Mouse (Mus musculus): ENCODE measurements around the gene Ptprt.
A peak's percentile ranks its signal among the peaks of the same experiment; 100 is the strongest.

Ptprt gene

GRCm38 (mm10) chr2:162591388-162591787, 69.6 kb downstream of the Ptprt start:
- no peak for DNase-seq (ENCODE audit: low read depth, low spot score)

DNA sequence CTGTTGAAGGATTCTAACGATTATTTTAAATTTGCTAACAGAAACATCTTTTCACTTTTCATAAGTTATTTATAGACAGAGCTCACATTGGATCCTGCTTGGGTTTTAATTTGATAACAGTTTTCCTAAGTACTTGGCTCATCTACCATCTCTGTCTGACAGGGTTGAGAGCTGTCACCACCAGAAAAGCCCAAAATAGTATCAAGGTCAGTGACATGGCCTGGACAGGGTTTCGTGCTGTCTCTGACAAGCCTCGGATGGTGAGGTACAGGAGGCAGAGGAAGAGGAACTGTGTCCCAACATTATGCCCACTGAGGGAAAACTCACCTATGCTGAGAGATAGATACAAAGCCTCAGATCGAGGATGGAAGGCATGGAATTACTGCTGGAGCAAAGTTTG, 79.3 kb downstream of the Ptprt start:
- no peak for DNase-seq (ENCODE audit: low read depth, low spot score)

- no peak for DNase-seq (ENCODE audit: low read depth, low spot score)
These were observed 83.1 kb downstream of the Ptprt start for GRCm38 (mm10) chr2:162577819-162578218.

GRCm38 (mm10) chr2:162572851-162573250, 88.1 kb downstream of the Ptprt start:
- no peak for DNase-seq (ENCODE audit: low read depth, low spot score)

- DNase-seq (ENCODE audit: low read depth, low spot score), result peak; percentile 63
These were observed 89.9 kb downstream of the Ptprt start for GRCm38 (mm10) chr2:162571037-162571436.

DNA sequence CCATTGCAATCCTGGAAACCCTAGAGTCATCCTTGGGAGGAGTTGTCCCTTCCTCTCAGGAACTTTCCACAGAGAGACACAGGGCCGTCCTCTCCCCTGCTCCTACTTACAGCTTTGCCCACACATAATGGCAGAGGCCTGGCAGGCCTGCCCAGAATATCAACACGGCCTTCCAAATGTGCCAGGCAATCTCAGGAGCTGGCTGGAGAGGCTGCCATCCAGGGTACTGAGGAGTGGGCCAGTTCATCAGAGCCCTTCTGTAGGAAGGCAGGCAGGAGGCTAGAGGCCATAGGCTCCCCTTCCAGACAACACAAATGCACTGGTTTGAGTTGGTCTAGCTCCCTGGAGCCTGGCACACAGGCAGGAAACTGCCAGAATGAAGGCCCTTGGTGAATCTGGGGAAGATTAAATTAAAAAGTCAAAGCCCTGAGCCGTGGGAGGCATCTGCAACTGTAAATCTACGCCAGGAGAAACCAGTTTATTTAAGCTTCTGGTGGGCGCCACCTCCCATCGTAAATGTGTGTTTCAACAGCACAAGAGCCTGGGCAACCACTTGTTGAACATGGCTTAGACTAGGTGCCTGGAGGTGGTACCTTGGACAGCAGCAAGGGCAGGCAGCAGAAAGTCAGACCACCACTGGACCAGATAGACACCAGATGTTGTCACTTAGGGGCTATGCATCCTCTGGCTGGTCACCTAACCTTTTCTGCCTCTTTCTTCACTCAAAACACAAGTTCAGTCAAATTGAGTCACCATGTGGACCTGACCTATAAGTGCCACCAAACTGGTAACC, 92.4 kb downstream of the Ptprt start:
- DNase-seq (ENCODE audit: low read depth, low spot score), result peak; percentile 66

DNA sequence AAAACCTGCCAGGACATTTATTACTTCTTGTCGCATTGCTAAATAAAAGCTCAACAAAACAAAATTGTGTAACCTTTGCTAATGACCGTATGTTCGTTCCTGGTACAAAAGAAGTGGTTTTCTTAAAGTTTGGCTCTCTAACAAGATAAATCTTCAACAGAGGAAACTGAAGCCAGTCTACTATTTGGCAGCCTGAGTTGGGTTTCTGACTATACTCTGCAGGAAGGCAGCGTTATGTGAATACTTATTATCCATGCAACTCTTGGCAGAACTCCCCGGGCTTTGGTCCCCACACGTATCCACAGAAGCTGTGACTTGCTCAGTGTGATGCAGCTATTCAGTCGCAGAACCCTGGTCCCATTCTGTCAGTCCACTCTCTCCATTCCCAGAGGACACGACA, 112.6 kb downstream of the Ptprt start:
- DNase-seq (ENCODE audit: low read depth, low spot score), result peak; percentile 50

DNA sequence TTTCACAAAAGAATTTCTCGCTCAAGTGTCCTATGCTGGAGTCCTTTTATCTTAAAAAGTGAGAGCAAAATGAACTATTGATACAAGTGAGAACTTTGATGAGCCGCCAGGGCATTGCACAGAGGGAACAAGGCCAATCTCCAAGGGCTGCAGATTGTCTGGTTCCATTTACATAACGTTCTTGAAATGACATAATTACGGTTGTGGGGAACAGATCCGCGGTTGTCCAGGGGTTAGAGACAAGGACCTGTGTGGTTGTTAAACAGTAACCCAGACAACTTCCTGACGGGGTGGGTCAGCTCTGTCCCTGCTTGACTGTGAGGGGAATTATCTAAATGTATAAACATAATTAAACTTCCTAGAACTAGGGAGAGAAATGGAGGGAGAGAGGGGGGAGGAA, 129.3 kb downstream of the Ptprt start:
- DNase-seq (ENCODE audit: low read depth, low spot score), result peak; percentile 24

DNA sequence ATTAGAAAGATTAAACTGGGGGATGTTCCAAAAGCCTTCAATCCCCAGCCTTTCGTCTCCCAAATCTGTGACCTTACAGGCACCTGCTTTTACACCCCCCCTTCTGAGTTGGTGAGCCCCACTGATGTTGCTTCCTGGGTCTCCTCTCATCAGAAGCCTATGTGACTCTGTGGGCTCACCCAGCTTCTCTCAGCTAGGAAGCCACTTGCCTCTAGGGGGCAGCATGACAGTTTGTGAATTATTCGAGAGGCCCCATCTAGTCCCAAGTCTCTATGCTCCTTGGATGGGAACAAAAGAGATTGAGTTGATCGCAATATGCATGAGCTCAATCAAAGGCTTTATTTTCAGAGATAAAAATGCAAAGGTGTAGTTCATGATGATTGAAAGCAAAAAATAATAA, 132.0 kb downstream of the Ptprt start:
- peak; percentile 32 for DNase-seq (ENCODE audit: low read depth, low spot score)

DNA sequence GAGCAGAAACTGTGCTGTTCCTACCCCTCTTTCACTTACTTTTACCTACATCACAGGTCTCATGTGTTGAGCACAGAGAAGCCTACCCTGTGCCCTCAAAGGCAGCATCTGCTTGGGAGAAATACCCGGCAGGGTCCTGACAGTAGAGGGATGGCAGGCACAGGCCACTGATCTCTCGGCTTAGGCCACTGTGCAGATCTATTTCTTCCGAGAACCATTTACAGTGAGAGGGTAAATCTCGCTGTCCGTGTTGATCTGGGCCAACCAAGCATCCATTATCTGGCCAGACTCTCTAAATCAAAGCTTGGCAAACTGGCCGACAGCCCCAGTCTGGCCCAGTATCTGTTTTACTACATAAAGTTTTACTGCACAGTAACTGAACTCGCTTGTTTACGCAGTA, 145.0 kb downstream of the Ptprt start:
- no peak for DNase-seq (ENCODE audit: low read depth, low spot score)

DNA sequence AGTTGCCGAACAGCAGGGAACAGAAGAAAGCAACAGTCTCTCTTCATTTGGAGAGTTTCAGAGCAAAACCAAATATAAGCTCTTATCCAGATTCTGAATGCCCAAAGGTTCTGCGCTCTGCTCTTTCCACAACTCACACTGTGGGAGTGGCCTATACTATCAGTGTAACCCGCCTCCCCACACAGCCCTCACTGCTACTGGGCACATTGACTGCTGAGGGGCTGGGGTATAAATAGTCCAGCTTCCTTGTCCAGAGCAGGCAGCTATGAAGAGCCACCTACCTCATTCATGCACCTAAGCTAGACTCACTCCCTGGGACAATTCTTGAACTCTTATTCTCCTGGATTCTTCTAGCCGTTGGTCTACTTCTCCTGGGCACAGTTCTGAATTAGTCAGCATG, 147.9 kb downstream of the Ptprt start:
- no peak for DNase-seq (ENCODE audit: low read depth, low spot score)

GRCm38 (mm10) chr2:162512094-162512493, 148.9 kb downstream of the Ptprt start:
- no peak for DNase-seq (ENCODE audit: low read depth, low spot score)

DNA sequence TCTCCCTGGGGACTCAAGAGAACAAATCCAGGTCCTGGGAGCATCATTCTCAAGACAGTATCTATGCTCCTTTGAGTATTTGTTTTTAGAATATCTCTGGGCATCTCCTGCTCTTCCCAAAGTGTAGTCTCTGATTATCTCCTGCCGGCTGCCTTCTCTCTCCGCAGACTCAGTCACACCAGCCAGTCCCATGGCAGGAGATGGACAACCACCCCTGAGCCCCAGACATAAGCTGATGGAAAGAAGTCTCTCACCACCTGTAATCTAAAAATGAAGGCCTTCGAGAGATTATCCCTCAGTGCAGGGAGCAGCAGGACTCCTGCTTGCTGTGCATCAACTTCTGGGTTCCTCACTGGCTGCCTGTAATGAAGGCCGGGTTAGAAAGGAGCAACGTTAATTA, 151.9 kb downstream of the Ptprt start:
- DNase-seq (ENCODE audit: low read depth, low spot score), result no peak

DNA sequence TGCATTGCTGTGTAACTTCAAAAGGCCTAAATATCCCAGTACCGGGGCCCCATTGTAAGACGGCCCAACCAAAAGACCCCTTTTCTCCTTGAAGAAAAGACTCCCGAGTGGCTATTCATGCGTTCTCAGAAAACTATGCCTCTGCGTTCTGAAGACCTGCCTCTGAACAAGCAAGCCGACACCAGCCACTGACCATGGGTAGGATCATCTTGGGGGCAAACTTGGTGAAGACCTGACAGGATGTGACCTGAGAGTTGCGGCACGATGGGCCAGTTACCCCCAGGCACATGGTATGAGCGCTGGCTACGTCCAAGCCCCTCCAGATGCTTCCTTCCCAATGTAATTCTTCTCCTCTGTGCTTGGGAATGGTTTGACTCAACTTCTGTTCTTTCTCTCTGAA, 153.3 kb downstream of the Ptprt start:
- no peak for DNase-seq (ENCODE audit: low read depth, low spot score)

DNA sequence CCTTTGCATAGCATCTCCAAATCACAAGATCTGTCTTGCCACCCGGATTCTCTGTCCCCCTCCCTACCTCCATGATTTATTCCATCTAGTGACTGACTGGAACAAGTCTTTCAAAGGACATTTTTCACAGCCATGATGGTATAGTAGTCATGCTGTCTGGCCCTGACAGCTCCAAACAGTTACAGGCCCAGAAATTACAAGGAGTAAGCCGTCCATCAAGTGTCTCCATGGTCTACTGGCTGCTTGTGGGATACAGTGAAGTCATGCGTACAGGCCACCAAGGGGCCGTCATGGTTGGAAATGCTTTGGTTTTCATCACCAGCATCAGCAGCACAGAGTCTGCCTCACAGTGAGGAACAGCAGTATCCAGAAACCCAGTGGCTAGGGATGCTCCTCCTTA, 156.1 kb downstream of the Ptprt start:
- DNase-seq (ENCODE audit: low read depth, low spot score), result no peak

DNA sequence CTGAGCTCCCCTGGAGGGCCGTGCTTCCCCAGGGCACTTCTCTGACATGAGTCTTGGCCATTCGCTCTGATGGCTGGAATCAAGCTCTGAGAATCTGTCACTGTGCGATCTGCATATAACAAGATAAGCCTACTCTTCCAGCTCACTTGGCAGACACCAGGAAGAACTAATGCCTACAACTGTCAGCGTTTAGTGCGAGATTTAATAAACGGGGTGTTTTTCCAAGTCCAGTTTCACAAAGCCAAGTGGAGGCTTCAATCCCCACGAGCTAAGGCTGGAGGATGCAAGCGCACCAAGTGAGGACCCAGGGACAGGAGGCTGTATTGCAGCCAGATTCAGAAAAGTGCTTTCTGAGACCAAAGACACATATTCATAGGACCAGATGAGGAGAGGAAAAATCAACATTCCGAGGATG, 161.4 kb downstream of the Ptprt start:
- no peak for DNase-seq (ENCODE audit: low read depth, low spot score)

DNA sequence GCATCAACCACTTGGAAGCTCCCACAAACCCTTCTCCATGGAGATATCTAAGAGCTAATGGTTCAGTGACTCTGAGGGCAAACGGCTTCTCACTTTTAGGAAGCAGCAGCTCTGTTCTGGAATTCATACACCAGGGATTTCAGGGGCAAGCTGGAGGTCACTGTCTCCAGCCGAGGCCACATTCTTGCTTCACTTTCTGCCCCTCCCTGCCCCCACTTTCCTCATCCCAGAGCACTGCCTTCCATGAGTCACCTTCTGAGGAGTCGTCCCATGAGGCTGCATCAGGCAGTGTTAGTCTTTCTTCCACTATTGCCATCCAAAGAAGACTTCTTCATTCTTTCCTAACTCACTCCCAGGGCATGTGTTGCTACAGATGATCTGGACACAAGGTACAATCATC, 162.8 kb downstream of the Ptprt start:
- DNase-seq (ENCODE audit: low read depth, low spot score), result no peak

GRCm38 (mm10) chr2:162484036-162484435, 176.9 kb downstream of the Ptprt start:
- peak; percentile 37 for DNase-seq (ENCODE audit: low read depth, low spot score)

- no peak for DNase-seq (ENCODE audit: low read depth, low spot score)
These were observed 217.8 kb downstream of the Ptprt start for GRCm38 (mm10) chr2:162443106-162443505.

DNA sequence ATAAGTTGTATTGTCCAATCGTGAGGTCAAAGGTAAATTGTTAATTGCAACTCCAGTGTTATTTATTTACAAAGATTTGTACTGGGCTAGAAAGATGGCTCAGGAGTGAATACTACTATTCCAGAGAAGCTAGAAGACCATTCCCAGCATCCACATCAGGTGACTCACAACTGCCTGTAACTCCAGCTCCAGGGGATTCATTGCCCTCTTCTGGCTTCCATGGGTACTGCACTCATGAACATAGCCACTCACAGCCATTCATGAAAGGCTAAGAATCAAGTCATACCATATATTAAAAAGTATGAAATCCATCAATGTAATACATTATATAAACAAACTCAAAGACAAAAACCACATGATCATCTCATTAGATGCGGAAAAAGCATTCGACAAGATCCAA, 224.3 kb downstream of the Ptprt start:
- DNase-seq (ENCODE audit: low read depth, low spot score), result no peak

DNA sequence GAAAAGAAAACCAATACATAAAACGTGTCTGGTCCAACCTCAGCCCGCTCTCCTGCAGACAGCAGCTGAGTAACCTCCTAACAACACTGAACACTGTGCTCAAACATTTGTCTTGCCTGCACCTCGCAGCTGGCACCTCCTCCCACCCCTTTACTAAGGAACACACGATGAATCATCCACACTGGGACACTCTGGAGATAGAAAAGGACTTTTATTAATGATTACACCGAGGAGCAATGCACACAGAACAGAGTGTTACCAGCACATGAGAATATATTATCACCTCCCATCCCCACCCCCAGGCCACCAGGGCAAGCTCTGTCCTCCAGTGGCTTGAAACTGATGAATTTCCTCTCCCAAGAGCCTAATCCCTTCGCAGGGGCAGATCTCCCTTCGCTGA, 230.8 kb downstream of the Ptprt start:
- peak; percentile 87 for DNase-seq (ENCODE audit: low read depth, low spot score)

GRCm38 (mm10) chr2:162426114-162426513, 234.8 kb downstream of the Ptprt start:
- no peak for DNase-seq (ENCODE audit: low read depth, low spot score)

- peak; percentile 64 for DNase-seq (ENCODE audit: low read depth, low spot score)
These were observed 242.8 kb downstream of the Ptprt start for GRCm38 (mm10) chr2:162418181-162418580.

Measured in brain, adult 2 months (tissue).